Mouse (Mus musculus) kidney, adult 18-20 months (tissue): ENCODE results near the gene Gdap1l1.
A peak's percentile ranks its signal among the peaks of the same experiment; 100 is the strongest.

Experiments used
- DNase-seq: peaks from one replicate; pipeline ENCODE4 v3.0.0; 2021

The Gdap1l1 gene

GRCm38 (mm10) chr2:163466771-163467170 lies 28.5 kb downstream of the Gdap1l1 start:
- DNase-seq = no peak

GRCm38 (mm10) chr2:163467585-163467984 lies 29.3 kb downstream of the Gdap1l1 start:
- DNase-seq = no peak

GRCm38 (mm10) chr2:163468866-163469265 lies 30.6 kb downstream of the Gdap1l1 start:
- no peak for DNase-seq

GRCm38 (mm10) chr2:163469711-163470110 lies 31.4 kb downstream of the Gdap1l1 start:
- DNase-seq = no peak

- no peak for DNase-seq
Observed at GRCm38 (mm10) chr2:163471136-163471535, 32.9 kb downstream of the Gdap1l1 start.

- DNase-seq = peak; percentile 45
Observed at GRCm38 (mm10) chr2:163471710-163472465, 33.6 kb downstream of the Gdap1l1 start.

GRCm38 (mm10) chr2:163472466-163472851 lies 34.2 kb downstream of the Gdap1l1 start, which contains the start of gene Fitm2:
Fitm2 (minus strand) TSS chr2:163472629.
- DNase-seq = peak; percentile 98

GRCm38 (mm10) chr2:163480191-163480825 lies 42.0 kb downstream of the Gdap1l1 start:
- peak; percentile 35 for DNase-seq

- DNase-seq = peak; percentile 46
Observed at GRCm38 (mm10) chr2:163481539-163482029, 43.3 kb downstream of the Gdap1l1 start.

GRCm38 (mm10) chr2:163487360-163487759 lies 49.1 kb downstream of the Gdap1l1 start:
- DNase-seq = no peak

GRCm38 (mm10) chr2:163489725-163490291 lies 51.5 kb downstream of the Gdap1l1 start:
- DNase-seq = no peak

- DNase-seq = no peak
Observed at GRCm38 (mm10) chr2:163490656-163491055, 52.4 kb downstream of the Gdap1l1 start.

GRCm38 (mm10) chr2:163491351-163491750 lies 53.1 kb downstream of the Gdap1l1 start:
- no peak for DNase-seq

- no peak for DNase-seq
Observed at GRCm38 (mm10) chr2:163492018-163492417, 53.7 kb downstream of the Gdap1l1 start, which contains the start of gene R3hdml. R3hdml (plus strand) TSS chr2:163492318.

- no peak for DNase-seq
Observed at GRCm38 (mm10) chr2:163493031-163493430, 54.8 kb downstream of the Gdap1l1 start.

GRCm38 (mm10) chr2:163493976-163494375 lies 55.7 kb downstream of the Gdap1l1 start:
- no peak for DNase-seq

- no peak for DNase-seq
Observed at GRCm38 (mm10) chr2:163494456-163494855, 56.2 kb downstream of the Gdap1l1 start.

GRCm38 (mm10) chr2:163502219-163502618 lies 63.9 kb downstream of the Gdap1l1 start:
- DNase-seq = no peak

GRCm38 (mm10) chr2:163503191-163503590 lies 64.9 kb downstream of the Gdap1l1 start:
- DNase-seq = no peak
